Mouse (Mus musculus): Measurements from ENCODE around the gene Pabpn1l.

Gene Pabpn1l

GRCm38 (mm10) chr8:122618660-122619378 lies 3.7 kb downstream of the Pabpn1l start:
- DNase-seq (ENCODE audit: low spot score in 2 of 2): no peak

DNA sequence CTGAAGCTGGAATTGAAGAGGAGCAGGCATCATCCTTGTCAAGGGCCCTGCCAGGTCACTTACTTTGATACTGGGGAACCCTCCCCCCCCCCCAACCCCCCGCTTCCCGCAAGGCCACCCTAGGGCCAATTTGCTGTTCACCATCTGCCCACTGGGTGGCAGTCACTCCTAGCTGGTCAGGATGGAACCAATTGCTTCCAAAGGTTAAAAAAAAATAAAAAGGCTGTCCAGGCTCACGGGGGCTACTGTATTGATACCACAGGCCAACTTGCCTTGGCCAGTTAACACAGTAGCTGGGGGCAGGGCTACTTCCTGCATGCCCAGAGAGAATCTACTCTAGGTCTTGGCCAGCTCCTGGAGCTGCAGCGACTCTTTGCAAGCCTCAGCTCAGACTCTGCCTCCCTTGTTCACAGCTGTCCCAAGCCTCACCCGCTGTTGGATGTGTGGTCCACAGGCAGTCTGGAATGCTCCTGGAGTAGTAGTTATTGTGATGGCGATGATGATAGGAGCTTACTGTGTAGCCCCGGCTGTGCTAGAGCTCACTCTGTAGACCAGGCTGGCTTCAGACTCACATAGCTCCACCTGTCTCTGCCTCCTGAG lies 4.5 kb downstream of the Pabpn1l start:
- DNase-seq (ENCODE audit: low spot score in 2 of 2): peak in 1 of 2 experiments; percentile 59

- DNase-seq (ENCODE audit: low spot score in 2 of 2): no peak
Observed at GRCm38 (mm10) chr8:122616181-122616905, 6.2 kb downstream of the Pabpn1l start.

DNA sequence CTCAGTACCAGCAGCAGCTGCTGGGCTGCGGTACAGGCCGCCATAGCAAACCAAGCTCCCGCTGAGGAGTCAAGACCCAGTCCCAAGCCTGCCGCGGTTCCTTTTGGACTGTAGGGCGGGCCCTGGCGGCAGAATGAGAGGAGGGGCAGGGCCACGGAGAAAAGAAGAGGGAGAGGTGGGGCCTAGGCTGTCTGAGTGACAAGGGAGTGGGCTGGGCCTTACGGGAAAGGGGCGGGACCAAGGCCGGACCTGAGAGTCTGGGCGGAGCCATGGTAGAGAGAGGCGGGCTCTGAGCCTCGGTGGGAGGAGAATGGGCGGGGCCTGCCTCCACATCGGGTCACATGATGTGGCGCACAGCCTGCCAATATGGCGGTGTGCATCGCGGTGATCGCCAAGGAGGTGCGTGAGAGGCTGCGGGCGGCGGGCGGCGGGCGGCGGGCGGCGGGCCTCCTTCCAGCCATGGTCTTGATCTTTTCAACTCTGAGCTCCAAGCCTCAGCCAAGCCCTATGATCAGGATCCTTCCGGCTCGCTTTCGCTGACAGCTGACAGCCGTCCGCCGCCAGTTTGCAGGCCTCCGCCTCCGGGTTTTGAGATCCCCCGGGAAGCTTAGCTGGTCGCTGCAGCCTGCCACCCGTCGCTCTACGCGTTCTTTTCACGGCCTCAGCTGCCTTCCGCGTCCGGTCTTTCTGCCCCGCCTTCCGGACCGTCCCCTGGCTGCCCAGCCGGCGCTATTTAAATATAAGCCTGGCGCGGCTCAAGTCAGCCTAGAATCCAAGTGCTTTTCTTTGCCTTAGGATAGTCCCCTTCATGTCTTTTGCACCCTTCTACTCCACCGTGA lies 11.0 kb downstream of the Pabpn1l start, which contains the start of the genes Galns and Trappc2l:
Gene Galns (minus strand): TSS at position 169 of the 839 bp plus-strand sequence.
Gene Trappc2l (plus strand): TSS at position 346 of the 839 bp plus-strand sequence.
- DNase-seq (ENCODE audit: low spot score in 2 of 2): peak; percentile 91 to 93

GRCm38 (mm10) chr8:122610612-122611277 lies 11.8 kb downstream of the Pabpn1l start:
- no peak for DNase-seq (ENCODE audit: low spot score in 2 of 2)

DNA sequence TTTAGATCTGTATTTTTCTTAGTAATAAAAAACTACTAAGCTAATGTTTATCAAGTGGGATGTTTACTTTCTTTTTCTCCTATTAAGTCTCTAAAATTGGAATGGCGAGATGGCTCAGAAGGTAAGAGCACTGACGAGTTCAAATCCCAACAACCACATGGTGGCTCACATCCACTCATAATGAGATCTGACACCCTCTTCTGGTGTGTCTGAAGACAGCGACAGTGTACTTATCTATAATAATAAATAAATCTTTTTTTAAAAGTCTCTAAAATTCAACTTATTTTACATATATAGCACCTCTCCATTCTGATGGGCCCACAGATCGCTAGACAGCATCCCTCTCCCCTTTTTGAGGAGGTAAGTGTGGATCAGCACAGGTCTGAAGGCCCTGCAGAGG lies 12.3 kb downstream of the Pabpn1l start:
- DNase-seq (ENCODE audit: low spot score in 2 of 2): no peak

DNA sequence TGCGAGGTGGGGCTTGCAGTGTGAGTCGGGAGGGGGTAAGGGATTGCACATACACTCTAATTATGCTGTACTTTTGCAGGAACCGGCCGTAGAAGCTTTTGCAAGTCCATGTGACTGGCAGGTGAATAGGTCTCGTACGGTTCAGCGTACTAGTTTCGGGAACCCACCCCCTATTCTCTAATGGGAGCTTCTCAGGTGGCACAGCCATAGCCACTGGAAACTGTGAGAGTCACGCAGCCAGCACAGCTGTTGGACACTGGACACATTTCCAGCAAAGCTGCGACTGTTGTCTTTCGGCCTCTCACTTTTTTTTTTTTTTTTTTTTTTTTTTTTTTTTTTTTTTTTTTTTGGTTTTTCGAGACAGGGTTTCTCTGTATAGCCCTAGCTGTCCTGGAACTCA lies 15.7 kb downstream of the Pabpn1l start:
- no peak for DNase-seq (ENCODE audit: low spot score in 2 of 2)

GRCm38 (mm10) chr8:122605367-122605766 lies 17.2 kb downstream of the Pabpn1l start:
- no peak for DNase-seq (ENCODE audit: low spot score in 2 of 2)

- DNase-seq (ENCODE audit: low spot score in 2 of 2): no peak
Observed at GRCm38 (mm10) chr8:122604640-122605039, 17.9 kb downstream of the Pabpn1l start.

DNA sequence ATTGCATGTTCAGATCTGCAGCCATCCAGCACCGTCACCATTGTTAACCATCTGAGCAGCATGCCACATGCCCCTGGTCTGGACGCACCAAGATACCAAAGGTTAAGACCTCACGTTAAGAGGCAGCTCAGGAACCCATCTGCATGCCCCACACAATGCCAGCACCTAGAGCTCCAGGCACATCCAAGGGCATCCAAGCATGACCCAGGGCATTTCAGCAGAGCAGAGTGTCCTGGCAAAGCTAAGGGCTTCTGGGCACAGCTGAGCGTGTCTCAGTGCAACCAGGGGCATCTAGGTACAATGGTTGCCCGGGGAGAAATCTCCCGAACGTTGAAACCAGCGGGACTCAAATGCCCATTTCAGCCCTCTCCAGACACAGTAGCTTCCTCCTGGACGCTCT lies 21.9 kb downstream of the Pabpn1l start:
- DNase-seq (ENCODE audit: low spot score in 2 of 2): no peak

DNA sequence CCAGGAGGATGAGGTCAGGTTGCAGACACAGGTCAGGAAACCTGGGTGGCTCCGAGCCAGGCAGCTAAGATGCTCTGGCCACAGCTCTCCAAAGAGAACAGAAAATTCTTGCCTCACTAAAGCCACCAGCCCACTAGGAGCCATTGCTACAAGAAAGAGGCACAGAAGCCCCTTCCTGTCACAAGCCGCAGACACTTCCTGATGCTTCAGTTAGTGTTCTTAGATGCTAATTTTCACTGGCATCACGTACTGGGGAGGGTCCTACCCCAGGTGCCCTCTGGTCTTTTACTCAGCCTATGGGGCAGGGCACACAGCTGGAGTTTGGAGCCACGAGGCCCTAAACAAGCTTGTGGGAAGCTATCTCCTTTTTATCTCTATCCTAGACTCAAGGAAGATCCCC lies 26.5 kb downstream of the Pabpn1l start:
- DNase-seq (ENCODE audit: low spot score in 2 of 2): no peak

GRCm38 (mm10) chr8:122593783-122594507 lies 28.6 kb downstream of the Pabpn1l start:
- no peak for DNase-seq (ENCODE audit: low spot score in 2 of 2)

- no peak for DNase-seq (ENCODE audit: low spot score in 2 of 2)
Observed at GRCm38 (mm10) chr8:122593240-122593639, 29.3 kb downstream of the Pabpn1l start.

DNA sequence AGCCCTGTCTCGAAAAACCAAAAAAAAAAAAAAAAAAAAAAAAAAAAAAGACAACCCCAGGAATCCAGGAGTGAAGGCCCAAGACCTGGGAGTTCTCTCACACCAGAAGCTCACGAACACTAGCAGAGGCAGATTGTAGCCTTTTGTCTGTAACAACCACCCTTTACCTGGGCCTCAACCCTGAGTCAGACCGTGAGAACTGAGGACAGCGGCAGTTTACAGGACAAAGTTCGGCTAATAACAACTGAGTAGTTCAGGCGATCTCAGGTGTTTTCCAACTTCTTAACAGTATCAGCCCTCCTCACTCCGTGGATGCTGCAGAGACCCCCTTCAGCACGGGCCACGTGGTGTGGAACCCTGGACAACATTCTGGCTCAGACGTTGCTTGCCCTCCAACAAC lies 35.8 kb downstream of the Pabpn1l start:
- DNase-seq (ENCODE audit: low spot score in 2 of 2): no peak

- DNase-seq (ENCODE audit: low spot score in 2 of 2): no peak
Observed at GRCm38 (mm10) chr8:122586171-122586570, 36.4 kb downstream of the Pabpn1l start.

GRCm38 (mm10) chr8:122585411-122585891 lies 37.1 kb downstream of the Pabpn1l start:
- no peak for DNase-seq (ENCODE audit: low spot score in 2 of 2)

- no peak for DNase-seq (ENCODE audit: low spot score in 2 of 2)
Observed at GRCm38 (mm10) chr8:122584981-122585380, 37.6 kb downstream of the Pabpn1l start.

GRCm38 (mm10) chr8:122580926-122581325 lies 41.6 kb downstream of the Pabpn1l start:
- no peak for DNase-seq (ENCODE audit: low spot score in 2 of 2)

GRCm38 (mm10) chr8:122579196-122579595 lies 43.3 kb downstream of the Pabpn1l start:
- no peak for DNase-seq (ENCODE audit: low spot score in 2 of 2)

DNA sequence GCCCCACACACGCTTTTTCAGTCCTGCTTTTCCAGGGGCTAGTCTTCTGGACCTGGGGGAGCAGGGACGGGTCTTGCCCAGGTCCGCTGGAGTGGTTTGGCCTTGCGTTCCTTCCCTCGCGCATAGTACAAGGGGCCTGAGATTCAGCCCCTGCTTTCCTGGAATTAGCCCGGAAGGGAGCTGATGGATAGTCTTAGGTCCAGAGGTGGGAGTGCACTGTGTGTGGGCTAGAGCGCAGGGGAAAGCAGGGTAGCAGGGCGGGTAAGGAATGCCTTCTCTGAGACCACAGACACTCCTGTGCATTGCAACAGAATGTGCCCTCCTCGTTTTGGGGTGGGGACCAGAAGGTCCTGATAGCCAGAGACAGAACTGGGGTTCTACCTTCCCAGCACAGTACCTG lies 45.4 kb downstream of the Pabpn1l start:
- no peak for DNase-seq (ENCODE audit: low spot score in 2 of 2)

Data from frontal cortex, postnatal 14 days (tissue).